Mouse (Mus musculus) erythroblast, embryonic 14.5 days (primary cell): Measurements from ENCODE around the gene Trmt1.

Experiments used
- GATA1 ChIP-seq: IDR thresholded peaks from 2 replicates; pipeline ENCODE4 v1.6.1; 2012; ENCODE audit warnings: low read length, inconsistent platforms, mixed read lengths
- TAL1 ChIP-seq: IDR thresholded peaks from 3 replicates; pipeline ENCODE4 v1.6.1; 2012; ENCODE audit warnings: low read length, inconsistent platforms, mixed read lengths

- TF ChIP-seq GATA1 = no peak
- no peak for TF ChIP-seq TAL1
These were observed 26.0 kb downstream of the Trmt1 start for GRCm38 (mm10) chr8:84711933-84712758.
